Mouse (Mus musculus) intestine, embryonic 15.5 days (tissue): Measurements from ENCODE around the gene Cox17. TPM values are rescaled to one million over a fixed set of nuclear protein-coding genes. Genes with fewer than 3 reads are reported as not detected.

Source experiments
- polyA plus RNA-seq: library from polyadenylated mRNA; unstranded; fragments of >200 nt; fragmentation: Nextera tagmentation; extraction: Ambion mirVana; gene quantifications from 2 replicates; pipeline ENCODE4 v1.2.1, GENCODE M21; 2015

The Cox17 gene
- polyA plus RNA-seq, 1 experiment from 2014 or later = 233 TPM

Other genes with a start within 250 kb of the Cox17 start
- gene Nr1i2, start 52.2 kb upstream of the Cox17 start, polyA plus RNA-seq = 12.1 and 13.1 TPM in 2 replicates
- 0.08 and 0.18 TPM in 2 replicates for gene Maats1, start 4.8 kb upstream of the Cox17 start, polyA plus RNA-seq
- 0.53 TPM in 1 of 2 replicates, not detected in the other for gene Gm21987, start within 50 bp of the Cox17 start, polyA plus RNA-seq
- gene Popdc2, start 15.2 kb downstream of the Cox17 start, polyA plus RNA-seq = 14.8 and 15.4 TPM in 2 replicates
- 1.3 and 1.7 TPM in 2 replicates for gene Pla1a, start 86.2 kb downstream of the Cox17 start, polyA plus RNA-seq
- gene Adprh, start 105.7 kb downstream of the Cox17 start, polyA plus RNA-seq = 83.4 and 84.7 TPM in 2 replicates
- gene Cd80, start 108.6 kb downstream of the Cox17 start, polyA plus RNA-seq = 0.18 and 0.21 TPM in 2 replicates
- 25.6 and 26.6 TPM in 2 replicates for gene Timmdc1, start 175.7 kb downstream of the Cox17 start, polyA plus RNA-seq
- 35.6 and 38.6 TPM in 2 replicates for gene Poglut1, start 203.3 kb downstream of the Cox17 start, polyA plus RNA-seq
- 89.5 and 92.8 TPM in 2 replicates for gene Tmem39a, start 211.7 kb downstream of the Cox17 start, polyA plus RNA-seq